Mouse (Mus musculus) heart, embryonic 14.5 days (tissue): ENCODE results near the gene Crebl2. TPM values are rescaled to one million over a fixed set of nuclear protein-coding genes. Genes with fewer than 3 reads are reported as not detected.
A peak's percentile ranks its signal among the peaks of the same experiment; 100 is the strongest.

Experiments
- ATAC-seq: fragments of 200-750 bp; cut with Nextera tagmentation; 2 replicates; pipeline ENCODE4 v1.8.0; 2017; ENCODE audit warnings: low read depth, moderate TSS enrichment; ENCODE audit not compliant: insufficient number of reproducible peaks, insufficient read depth, low FRiP score
- H3K27ac ChIP-seq, 2 experiments: fragments of 200-500 bp in 1 of 2; fragments of 300-500 bp in 1 of 2; sonication (generic) in 1 of 2; replicated peaks in 1 of 2; 2 replicates each; pipeline ENCODE4 v1.5.1; 2012 to 2014; ENCODE audit warnings: low read depth in 2 of 2, low read length in 2 of 2, control low read depth in 1 of 2, mild to moderate bottlenecking in 1 of 2, mixed read lengths in 1 of 2; ENCODE audit not compliant: control insufficient read depth in 1 of 2, insufficient read depth in 1 of 2
- H3K27me3 ChIP-seq: fragments of 300-500 bp; sonication (generic); 2 replicates; pipeline ENCODE4 v1.6.1; 2014; ENCODE audit warnings: mild to moderate bottlenecking, low read length, control low read depth; ENCODE audit not compliant: control insufficient read depth, insufficient read depth
- H3K36me3 ChIP-seq: fragments of 300-500 bp; sonication (generic); 2 replicates; pipeline ENCODE4 v1.6.1; 2014; ENCODE audit warnings: mild to moderate bottlenecking, control low read depth, low read length, mixed read lengths; ENCODE audit not compliant: control insufficient read depth, insufficient read depth
- H3K4me1 ChIP-seq, 2 experiments: fragments of 200-500 bp in 1 of 2; fragments of 300-500 bp in 1 of 2; sonication (generic) in 1 of 2; 2 replicates each; pipeline ENCODE4 v1.6.1; 2012 to 2014; ENCODE audit warnings: low read length in 2 of 2, control low read depth in 1 of 2, mixed read lengths in 1 of 2; ENCODE audit not compliant: control insufficient read depth in 2 of 2, insufficient read depth in 2 of 2
- H3K4me2 ChIP-seq: fragments of 300-500 bp; sonication (generic); 2 replicates; pipeline ENCODE4 v1.6.1; 2014; ENCODE audit warnings: mild to moderate bottlenecking, low read length
- H3K4me3 ChIP-seq, 2 experiments: fragments of 200-500 bp in 1 of 2; fragments of 300-500 bp in 1 of 2; sonication (generic) in 1 of 2; 2 replicates each; pipeline ENCODE4 v1.5.1; 2012 to 2014; ENCODE audit warnings: low read length in 2 of 2, mild to moderate bottlenecking in 2 of 2, control low read depth in 1 of 2, low read depth in 1 of 2, moderate library complexity in 1 of 2; ENCODE audit not compliant: control insufficient read depth in 1 of 2, insufficient read depth in 1 of 2
- H3K9ac ChIP-seq: fragments of 300-500 bp; sonication (generic); 2 replicates; pipeline ENCODE4 v1.6.1; 2014; ENCODE audit warnings: mild to moderate bottlenecking, low read length
- H3K9me3 ChIP-seq: fragments of 300-500 bp; sonication (generic); 2 replicates; pipeline ENCODE4 v1.6.1; 2016; ENCODE audit warnings: low read length, control low read depth; ENCODE audit not compliant: control insufficient read depth
- WGBS: fragments of 180-500 bp; shearing (Covaris S2); extraction: QIAGEN DNeasy Blood & Tissue Kit; methylation state at CpG from one replicate; pipeline ENCODE4 v1.1.7; 2014; 5-methylcytosine and 5-hydroxymethylcytosine counted together
- polyA plus RNA-seq: library from polyadenylated mRNA; unstranded; fragments of >200 nt; fragmentation: Nextera tagmentation; extraction: Ambion mirVana; gene quantifications from 2 replicates; pipeline ENCODE4 v1.2.1, GENCODE M21; 2014

The Crebl2 gene
- polyA plus RNA-seq, 1 experiment from 2014 or later, result 1.6 TPM

DNA sequence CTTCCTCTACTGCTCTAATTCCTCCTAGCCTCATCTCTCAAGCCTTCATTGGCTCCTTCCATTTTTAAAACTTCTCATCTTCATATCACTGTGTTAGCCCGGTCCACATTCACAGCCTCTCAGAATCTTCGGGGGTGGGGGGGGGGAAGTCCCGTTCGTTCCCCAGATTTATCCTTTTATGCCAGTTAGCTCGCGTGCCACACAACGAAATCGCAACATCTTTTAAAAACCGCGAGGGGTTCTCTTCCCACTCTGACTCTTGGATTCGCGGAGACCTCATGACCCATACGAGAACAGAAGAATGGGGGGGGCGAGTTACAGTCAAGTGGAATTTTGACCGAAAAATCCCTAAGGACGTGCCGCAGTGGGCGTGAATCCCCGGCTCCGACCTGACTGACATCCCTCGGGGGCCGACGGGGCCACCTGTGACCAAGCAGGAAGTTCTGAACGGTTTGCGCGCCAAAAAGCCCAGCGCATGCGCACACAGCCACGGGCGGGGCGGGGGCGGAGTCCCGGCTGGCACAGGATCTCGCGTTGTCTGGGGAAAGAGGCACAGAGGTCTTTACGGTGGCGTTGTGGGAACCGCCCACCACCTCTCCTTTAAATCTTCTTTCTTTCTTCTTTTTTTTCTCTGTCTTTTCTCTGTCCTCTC lies 67.6 kb downstream of the Crebl2 start:
- Histone ChIP-seq H3K4me1 (peaks cover 4 to 7% of the 10 kb centered on the region in 2 experiments), H3K27me3 (no peaks in the 10 kb centered on the region), H3K9me3 (no peaks in the 10 kb centered on the region), H3K36me3 (no peaks in the 10 kb centered on the region), H3K9ac (peak overlapping the region; percentile 91), H3K4me2 (peak overlapping the region; percentile 87), H3K4me3 (peak overlapping the region; percentile 64 to 65), H3K27ac (peak overlapping the region; percentile 100)
- under 1% methylated on average over 38 of the region's 38 CpGs for WGBS
- peak; percentile 91 for ATAC-seq

DNA sequence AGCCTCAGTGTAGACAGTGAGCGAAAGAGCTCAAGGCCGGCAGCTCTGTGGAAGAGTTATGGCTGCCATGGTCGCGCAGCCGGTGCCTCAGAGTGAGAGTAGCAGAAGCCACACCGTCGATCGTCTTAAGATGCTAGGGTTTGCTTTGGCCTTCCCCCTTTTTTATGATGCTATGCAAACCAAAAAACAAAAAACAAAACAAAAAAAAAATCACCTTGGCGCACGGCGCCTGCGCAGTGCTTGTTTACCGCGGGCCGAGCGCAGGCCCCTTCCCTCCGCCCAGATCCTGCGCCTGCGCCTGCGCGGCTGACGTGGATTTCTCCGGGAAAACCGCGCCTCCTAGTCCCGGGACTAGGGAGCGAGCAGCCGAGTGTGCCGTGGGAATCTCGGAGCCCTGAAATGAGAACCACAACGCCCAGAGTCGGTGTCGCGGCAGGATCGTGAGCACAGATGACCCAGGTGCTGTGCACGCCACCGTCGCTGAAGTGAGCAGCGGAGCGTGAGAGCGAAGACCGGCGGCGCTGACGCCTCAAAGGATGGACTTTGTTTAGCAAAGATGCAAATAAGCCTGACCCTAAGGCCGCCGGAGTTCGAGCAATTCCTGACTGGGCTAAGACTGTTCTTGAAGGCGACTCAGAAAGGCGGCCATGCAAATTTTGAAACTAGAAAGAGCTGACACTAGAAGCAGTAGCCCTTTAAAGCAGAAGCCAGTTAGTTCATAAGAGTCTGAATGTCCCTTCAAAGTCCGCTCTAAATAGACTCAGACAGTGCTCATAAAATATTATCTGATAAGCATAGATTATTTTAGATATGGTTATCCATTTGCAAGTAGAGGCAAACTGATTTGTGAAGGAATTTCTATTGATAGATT lies 68.4 kb downstream of the Crebl2 start, which contains the start of gene Gpr19:
Gpr19 (minus strand) TSS at position 484 of the 871 bp plus-strand sequence.
- H3K4me3 ChIP-seq, result peak within 1 kb of the TSS; percentile 64 to 65
- ATAC-seq, result peak; percentile 95
- H3K4me2 ChIP-seq, result peak within 1 kb of the TSS; percentile 87
- H3K27me3 ChIP-seq, result no peaks in the 10 kb centered on the region
- H3K27ac ChIP-seq, result peak within 1 kb of the TSS; percentile 100
- H3K36me3 ChIP-seq, result no peaks in the 10 kb centered on the region
- no peaks in the 10 kb centered on the region for H3K9me3 ChIP-seq
- peaks cover 4 to 7% of the 10 kb centered on the region in 2 experiments for H3K4me1 ChIP-seq
- H3K9ac ChIP-seq, result peak within 1 kb of the TSS; percentile 91
- WGBS, result under 1% methylated on average over 51 of the region's 51 CpGs

DNA sequence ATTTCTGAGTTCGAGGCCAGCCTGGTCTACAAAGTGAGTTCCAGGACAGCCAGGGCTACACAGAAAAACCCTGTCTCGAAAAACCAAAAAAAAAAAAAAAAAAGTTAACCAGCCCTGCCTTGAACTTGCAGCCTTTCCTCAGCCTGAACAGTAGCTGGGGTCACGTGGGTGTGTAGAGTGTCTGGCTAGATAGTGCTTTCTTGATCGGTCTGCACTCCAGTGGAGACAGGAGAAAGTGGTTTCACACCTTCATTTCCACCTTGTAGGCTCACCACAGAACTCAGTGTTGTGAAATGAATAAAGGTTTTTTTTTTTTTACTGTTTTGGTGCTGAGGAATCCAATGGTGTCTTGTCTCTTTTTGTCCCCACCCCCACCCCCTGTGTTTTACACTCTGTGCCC lies 73.4 kb downstream of the Crebl2 start:
- no peak overlapping the region for H3K4me3 ChIP-seq
- no peaks in the 10 kb centered on the region for H3K4me1 ChIP-seq
- no peak overlapping the region for H3K4me2 ChIP-seq
- H3K36me3 ChIP-seq, result no peaks in the 10 kb centered on the region
- H3K27me3 ChIP-seq, result no peaks in the 10 kb centered on the region
- H3K9ac ChIP-seq, result no peak overlapping the region
- H3K27ac ChIP-seq, result no peak overlapping the region
- no peak for ATAC-seq
- no peaks in the 10 kb centered on the region for H3K9me3 ChIP-seq
- 72% methylated on average over 3 of the region's 4 CpGs for WGBS

DNA sequence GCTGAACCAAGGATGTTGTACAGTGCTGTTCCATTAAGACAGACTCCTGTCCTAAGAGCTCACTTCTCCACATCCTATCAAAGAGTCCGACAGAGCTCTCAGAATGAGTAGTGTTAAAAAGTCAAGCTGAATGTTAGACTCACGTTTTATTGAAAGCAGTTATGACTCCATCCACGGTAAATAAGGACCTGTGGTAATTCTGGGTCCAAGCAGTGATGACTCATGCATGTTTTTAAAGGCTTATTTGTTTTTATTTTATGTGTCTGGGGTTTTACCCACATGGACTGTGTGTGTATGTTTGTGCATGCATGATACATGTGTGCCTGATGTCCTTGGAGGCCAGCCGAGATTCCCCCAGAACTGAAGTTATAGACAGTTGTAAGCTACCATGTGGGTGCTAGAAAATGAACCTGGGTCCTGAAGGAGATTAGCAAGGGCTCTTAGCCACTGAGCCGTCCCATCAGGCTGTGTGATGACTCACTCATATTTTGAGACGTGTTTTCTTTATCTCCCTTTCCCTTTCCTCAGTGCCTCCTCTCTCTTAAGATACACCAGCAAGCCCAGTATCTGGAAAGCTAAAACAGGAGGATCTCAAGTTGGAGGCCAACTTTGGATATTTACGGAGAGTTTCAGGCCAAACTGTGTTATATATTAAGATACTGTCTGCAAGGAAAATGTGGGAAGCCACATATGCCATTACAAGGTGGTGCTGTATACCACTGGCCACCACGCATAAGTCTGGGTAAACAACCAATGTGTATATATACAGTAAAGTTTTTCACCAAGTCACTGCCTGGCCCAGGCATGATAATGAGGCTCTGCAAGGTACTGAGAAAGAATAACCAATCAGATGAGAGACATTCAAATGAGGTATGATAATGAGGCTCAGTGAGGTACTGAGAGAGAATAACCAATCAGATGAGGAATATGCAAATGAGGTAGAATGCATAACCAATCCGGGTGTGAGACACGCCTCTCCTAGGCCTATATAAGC lies 74.2 kb downstream of the Crebl2 start:
- Histone ChIP-seq H3K9me3 (no peaks in the 10 kb centered on the region), H3K4me2 (no peak overlapping the region), H3K4me1 (no peaks in the 10 kb centered on the region), H3K27ac (no peak overlapping the region), H3K36me3 (no peaks in the 10 kb centered on the region), H3K4me3 (no peak overlapping the region), H3K27me3 (no peaks in the 10 kb centered on the region), H3K9ac (no peak overlapping the region)
- ATAC-seq, result no peak
- WGBS, result 83% methylated on average over 10 of the region's 10 CpGs

DNA sequence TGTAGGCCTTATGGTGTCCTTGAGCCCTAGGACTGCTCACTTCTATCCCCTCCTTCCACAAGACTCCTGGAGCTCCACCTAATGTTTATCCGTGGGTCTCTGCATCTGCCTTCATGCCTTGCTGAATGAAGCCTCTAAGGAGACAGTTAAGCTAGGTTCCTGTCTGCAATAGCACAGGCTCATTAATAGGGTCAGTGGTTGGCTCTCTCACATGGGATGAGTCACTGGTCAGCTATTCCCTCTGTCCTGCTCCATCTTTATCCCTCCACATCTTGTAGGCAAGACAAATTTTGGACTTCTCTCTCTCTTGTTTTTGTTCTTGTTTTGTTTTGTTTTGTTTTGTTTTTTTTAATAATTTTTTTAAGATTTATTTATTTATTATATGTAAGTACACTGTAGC lies 75.9 kb downstream of the Crebl2 start:
- WGBS, result 86% methylated on average over 1 of the region's 1 CpGs
- Histone ChIP-seq H3K4me3 (no peak overlapping the region), H3K4me2 (no peak overlapping the region), H3K27ac (no peak overlapping the region), H3K9ac (no peak overlapping the region), H3K9me3 (no peaks in the 10 kb centered on the region), H3K27me3 (no peaks in the 10 kb centered on the region), H3K36me3 (no peaks in the 10 kb centered on the region), H3K4me1 (no peaks in the 10 kb centered on the region)
- ATAC-seq, result no peak

Other genes with a start within 250 kb of the Crebl2 start
- gene Mansc1, start 197.7 kb upstream of the Crebl2 start, polyA plus RNA-seq, result 8.2 and 8.6 TPM in 2 replicates
- 14.9 and 17.2 TPM in 2 replicates for gene Borcs5, start 190.6 kb upstream of the Crebl2 start, polyA plus RNA-seq
- 19.7 and 22.2 TPM in 2 replicates for gene Dusp16, start 37.5 kb upstream of the Crebl2 start, polyA plus RNA-seq
- gene Gpr19, start 68.4 kb downstream of the Crebl2 start, polyA plus RNA-seq, result 9.1 TPM in 2 replicates
- 16.3 and 21.0 TPM in 2 replicates for gene Cdkn1b, start 90.2 kb downstream of the Crebl2 start, polyA plus RNA-seq
- 8.6 and 9.1 TPM in 2 replicates for gene Apold1, start 151.6 kb downstream of the Crebl2 start, polyA plus RNA-seq
- 61.1 and 69.4 TPM in 2 replicates for gene Ddx47, start 181.5 kb downstream of the Crebl2 start, polyA plus RNA-seq
- gene Gprc5a, start 235.5 kb downstream of the Crebl2 start, polyA plus RNA-seq, result 3.1 and 3.4 TPM in 2 replicates